Mouse (Mus musculus) forebrain, postnatal 0 days (tissue): ENCODE results near the gene Mcm5. TPM values are rescaled to one million over a fixed set of nuclear protein-coding genes. Genes with fewer than 3 reads are reported as not detected.

Experiments used
- ATAC-seq: fragments of 200-750 bp; cut with Nextera tagmentation; 2 replicates; pipeline ENCODE4 v1.8.0; 2017; ENCODE audit warnings: mild to moderate bottlenecking, moderate library complexity
- DNase-seq: peaks from one replicate; pipeline ENCODE4 v3.0.0-alpha.2; 2015
- H3K27ac ChIP-seq: fragments of 300-500 bp; sonication (generic); 2 replicates; pipeline ENCODE4 v1.5.1; 2014; ENCODE audit warnings: low read depth, mild to moderate bottlenecking, antibody characterized with exemption, low read length, moderate library complexity, mixed read lengths
- H3K27me3 ChIP-seq: fragments of 300-500 bp; sonication (generic); 2 replicates; pipeline ENCODE4 v1.6.1; 2014; ENCODE audit warnings: mild to moderate bottlenecking, low read length, mixed read lengths; ENCODE audit not compliant: insufficient read depth
- H3K36me3 ChIP-seq: fragments of 300-500 bp; sonication (generic); 2 replicates; pipeline ENCODE4 v1.6.1; 2014; ENCODE audit warnings: mild to moderate bottlenecking, moderate library complexity; ENCODE audit not compliant: insufficient read depth
- H3K4me1 ChIP-seq: fragments of 300-500 bp; sonication (generic); 2 replicates; pipeline ENCODE4 v1.6.1; 2014; ENCODE audit warnings: antibody characterized with exemption; ENCODE audit not compliant: insufficient read depth
- H3K4me2 ChIP-seq: fragments of 300-500 bp; sonication (generic); 2 replicates; pipeline ENCODE4 v1.6.1; 2014; ENCODE audit warnings: low read depth, mild to moderate bottlenecking, moderate library complexity
- H3K4me3 ChIP-seq: fragments of 300-500 bp; sonication (generic); 2 replicates; pipeline ENCODE4 v1.5.1; 2014; ENCODE audit warnings: low read depth, low read length, mixed read lengths
- H3K9ac ChIP-seq: fragments of 300-500 bp; sonication (generic); 2 replicates; pipeline ENCODE4 v1.6.1; 2014; ENCODE audit warnings: mild to moderate bottlenecking
- H3K9me3 ChIP-seq: fragments of 300-500 bp; sonication (generic); 2 replicates; pipeline ENCODE4 v1.6.1; 2016; ENCODE audit warnings: low read length
- CTCF ChIP-seq: sonication (generic); IDR thresholded peaks from 2 replicates; pipeline ENCODE4 v1.5.1; 2016; ENCODE audit warnings: antibody characterized with exemption, control low read depth, low read depth
- WGBS: fragments of 180-500 bp; shearing (Covaris S2); extraction: QIAGEN DNeasy Blood & Tissue Kit; methylation state at CpG from one replicate; pipeline ENCODE4 v1.1.7; 2014; 5-methylcytosine and 5-hydroxymethylcytosine counted together
- polyA plus RNA-seq: library from polyadenylated mRNA; unstranded; fragments of >200 nt; fragmentation: Nextera tagmentation; extraction: Ambion mirVana; gene quantifications from 2 replicates; pipeline ENCODE4 v1.2.1, GENCODE M21; 2015
- total RNA-seq: library from RNA; depleted of rRNA; stranded (reverse); fragments of >200 nt; gene quantifications from 2 replicates; pipeline ENCODE4 v1.2.3, GENCODE M21; 2014

Gene Mcm5
- total and polyA plus RNA-seq, 2 experiments from 2014 or later: 18.3 to 22.2 TPM

GRCm38 (mm10) chr8:75084382-75085064 is 24.8 kb upstream of the Mcm5 start:
- H3K4me3 ChIP-seq: no peak overlapping the region
- H3K36me3 ChIP-seq: no peaks in the 10 kb centered on the region
- H3K27me3 ChIP-seq: no peaks in the 10 kb centered on the region
- H3K4me2 ChIP-seq: peak overlapping the region; percentile 40; the same call in 1 of the 2 replicates
- WGBS: 80% methylated on average over 3 of the region's 3 CpGs
- H3K9ac ChIP-seq: no peak overlapping the region
- H3K27ac ChIP-seq: no peak overlapping the region
- H3K9me3 ChIP-seq: no peaks in the 10 kb centered on the region
- 0 out of 2 replicates have a peak, but pooled peaks cover 3% of the 10 kb centered on the region for H3K4me1 ChIP-seq
- TF ChIP-seq CTCF: no peak
- no peak for ATAC-seq
- DNase-seq: no peak

- TF ChIP-seq CTCF: no peak
- H3K9ac ChIP-seq: no peak overlapping the region
- 0 out of 2 replicates have a peak, but pooled peaks cover 3% of the 10 kb centered on the region for H3K4me1 ChIP-seq
- H3K27ac ChIP-seq: no peak overlapping the region
- H3K27me3 ChIP-seq: no peaks in the 10 kb centered on the region
- no peak for DNase-seq
- H3K9me3 ChIP-seq: no peaks in the 10 kb centered on the region
- H3K36me3 ChIP-seq: no peaks in the 10 kb centered on the region
- H3K4me2 ChIP-seq: no peak overlapping the region
- 91% methylated on average over 2 of the region's 2 CpGs for WGBS
- H3K4me3 ChIP-seq: no peak overlapping the region
- no peak for ATAC-seq
Measured at GRCm38 (mm10) chr8:75086002-75086401, 23.4 kb upstream of the Mcm5 start.

DNA sequence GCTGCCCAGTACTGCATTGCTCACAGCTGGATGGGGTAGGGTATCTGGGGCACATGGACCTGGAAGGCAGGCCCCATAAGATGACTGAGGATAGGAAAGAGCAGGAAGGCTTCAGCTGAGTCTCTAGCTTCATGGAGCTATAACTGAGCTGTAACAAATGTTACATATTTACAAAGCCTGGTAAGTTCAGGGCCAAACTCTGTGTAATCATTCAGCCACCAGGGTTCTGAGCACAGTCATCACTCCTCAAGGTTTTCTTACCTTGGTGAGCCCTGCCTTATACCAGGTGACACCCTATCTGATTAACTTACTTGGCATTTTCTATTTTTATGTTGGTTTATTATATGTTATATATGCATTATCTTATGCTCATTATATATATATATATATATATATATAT is 22.2 kb upstream of the Mcm5 start:
- Histone ChIP-seq H3K4me1 (0 out of 2 replicates have a peak, but pooled peaks cover 3% of the 10 kb centered on the region), H3K4me2 (no peak overlapping the region), H3K27ac (no peak overlapping the region), H3K4me3 (no peak overlapping the region), H3K27me3 (no peaks in the 10 kb centered on the region), H3K9ac (no peak overlapping the region), H3K9me3 (no peaks in the 10 kb centered on the region), H3K36me3 (no peaks in the 10 kb centered on the region)
- TF ChIP-seq CTCF: no peak
- ATAC-seq (no peak), DNase-seq (no peak)

DNA sequence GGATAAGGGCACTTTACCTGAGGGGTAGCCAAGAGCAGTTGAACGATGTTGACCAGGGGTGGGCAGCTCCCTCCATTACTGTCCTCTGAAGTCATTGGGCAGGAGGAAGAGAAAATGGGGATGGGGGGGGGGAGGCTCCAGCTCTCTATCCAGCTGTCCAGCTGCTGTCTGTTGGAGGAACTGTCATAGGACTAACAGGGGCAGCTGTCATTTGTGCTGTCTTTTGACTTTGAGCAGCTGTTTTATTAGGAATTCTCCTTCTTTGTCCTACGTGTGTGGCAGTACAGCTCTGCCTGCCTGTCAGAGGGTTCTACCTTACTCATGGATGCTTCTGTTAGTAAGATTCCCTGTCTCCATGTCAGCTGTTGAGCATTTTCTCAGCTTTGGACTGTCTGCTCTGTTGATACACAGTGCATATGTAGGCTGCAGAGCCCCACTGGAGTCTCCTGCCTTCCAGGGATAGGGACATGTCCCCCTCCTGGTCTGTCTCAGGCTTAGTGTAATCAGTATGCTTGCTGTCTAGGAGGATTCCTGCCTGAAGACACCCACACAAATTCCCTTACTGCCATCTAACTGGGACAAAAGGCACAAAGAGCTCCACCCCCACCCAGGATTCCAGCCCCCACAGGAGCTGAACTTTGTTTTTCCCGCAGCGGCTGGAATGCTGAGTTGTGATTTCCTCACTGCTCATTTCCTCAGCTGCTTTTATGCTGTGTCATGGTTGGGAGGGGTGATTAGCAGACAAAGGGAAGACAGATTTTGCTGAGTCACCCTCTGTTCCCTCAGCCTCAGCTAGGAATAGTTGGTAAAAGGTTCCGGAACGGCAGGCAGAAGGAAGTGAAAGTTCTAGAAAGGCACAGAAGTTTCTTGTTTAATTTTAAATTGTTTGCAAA is 20.1 kb upstream of the Mcm5 start:
- Histone ChIP-seq H3K27ac (0 out of 2 replicates have a peak overlapping the region, but pooled peaks have one; percentile 21), H3K4me2 (peak overlapping the region; percentile 29), H3K4me3 (no peak overlapping the region), H3K27me3 (no peaks in the 10 kb centered on the region), H3K9me3 (no peaks in the 10 kb centered on the region), H3K4me1 (peaks cover 10% of the 10 kb centered on the region), H3K9ac (0 out of 2 replicates have a peak overlapping the region, but pooled peaks have one; percentile 3), H3K36me3 (no peaks in the 10 kb centered on the region)
- DNase-seq: peak; percentile 87
- WGBS: 25% methylated on average over 6 of the region's 6 CpGs
- no peak for TF ChIP-seq CTCF
- ATAC-seq: peak; percentile 70

- DNase-seq (no peak), ATAC-seq (no peak)
- Histone ChIP-seq H3K27ac (no peak overlapping the region), H3K4me3 (no peak overlapping the region), H3K9me3 (no peaks in the 10 kb centered on the region), H3K27me3 (no peaks in the 10 kb centered on the region), H3K4me1 (peaks cover 10% of the 10 kb centered on the region), H3K9ac (no peak overlapping the region), H3K36me3 (no peaks in the 10 kb centered on the region), H3K4me2 (no peak overlapping the region)
- TF ChIP-seq CTCF: no peak
- 82% methylated on average over 4 of the region's 4 CpGs for WGBS
Measured at GRCm38 (mm10) chr8:75090781-75091365, 18.5 kb upstream of the Mcm5 start.

GRCm38 (mm10) chr8:75093399-75094156 is 15.8 kb upstream of the Mcm5 start, which contains the start of gene Hmox1:
Hmox1 (plus strand) TSS chr8:75093621.
- Histone ChIP-seq H3K36me3 (no peaks in the 10 kb centered on the region), H3K9ac (peak within 1 kb of the TSS; percentile 60), H3K4me3 (peak within 1 kb of the TSS; percentile 51), H3K27ac (peak within 1 kb of the TSS; percentile 35; the same call in 1 of the 2 replicates), H3K4me1 (peaks cover 10% of the 10 kb centered on the region), H3K9me3 (no peaks in the 10 kb centered on the region), H3K4me2 (peak within 1 kb of the TSS; percentile 83), H3K27me3 (no peaks in the 10 kb centered on the region)
- DNase-seq: peak; percentile 80
- ATAC-seq: peak; percentile 94
- TF ChIP-seq CTCF: peak; percentile 31; the same call in 1 of the 2 replicates
- WGBS: 1% methylated on average over 36 of the region's 36 CpGs
